Mouse (Mus musculus) liver, embryonic 16.5 days (tissue): ENCODE data around the gene C130026I21Rik. TPM values are rescaled to one million over a fixed set of nuclear protein-coding genes. Genes with fewer than 3 reads are reported as not detected.
A peak's percentile ranks its signal among the peaks of the same experiment; 100 is the strongest.

Experiments used
- ATAC-seq: fragments of 200-750 bp; cut with Nextera tagmentation; 2 replicates; pipeline ENCODE4 v1.8.0; 2017; ENCODE audit warnings: low read depth, mild to moderate bottlenecking, moderate number of reproducible peaks, moderate library complexity
- H3K27ac ChIP-seq: fragments of 300-500 bp; sonication (generic); 2 replicates; pipeline ENCODE4 v1.5.1; 2014; ENCODE audit warnings: mild to moderate bottlenecking, low read length
- H3K27me3 ChIP-seq: fragments of 300-500 bp; sonication (generic); 2 replicates; pipeline ENCODE4 v1.6.1; 2014; ENCODE audit warnings: low read depth, low read length, mixed read lengths; ENCODE audit not compliant: control insufficient read depth, insufficient read depth
- H3K36me3 ChIP-seq: fragments of 300-500 bp; sonication (generic); 2 replicates; pipeline ENCODE4 v1.6.1; 2014; ENCODE audit warnings: mild to moderate bottlenecking; ENCODE audit not compliant: control insufficient read depth, insufficient read depth
- H3K4me1 ChIP-seq: fragments of 300-500 bp; sonication (generic); 2 replicates; pipeline ENCODE4 v1.6.1; 2014; ENCODE audit warnings: low read depth, low read length, mixed read lengths; ENCODE audit not compliant: control insufficient read depth
- H3K4me2 ChIP-seq: fragments of 300-500 bp; sonication (generic); 2 replicates; pipeline ENCODE4 v1.6.1; 2014; ENCODE audit warnings: low read depth, low read length, mixed read lengths
- H3K4me3 ChIP-seq: fragments of 300-500 bp; sonication (generic); 2 replicates; pipeline ENCODE4 v1.5.1; 2014; ENCODE audit warnings: low read depth, mild to moderate bottlenecking, low read length
- H3K9ac ChIP-seq: fragments of 300-500 bp; sonication (generic); 2 replicates; pipeline ENCODE4 v1.6.1; 2014; ENCODE audit warnings: low read depth, low read length
- H3K9me3 ChIP-seq: fragments of 300-500 bp; sonication (generic); replicated peaks from 2 replicates; pipeline ENCODE4 v1.6.1; 2016; ENCODE audit warnings: low read length; ENCODE audit not compliant: control insufficient read depth
- WGBS: fragments of 180-500 bp; shearing (Covaris S2); extraction: QIAGEN DNeasy Blood & Tissue Kit; methylation state at CpG from one replicate; pipeline ENCODE4 v1.1.7; 2014; ENCODE audit not compliant: insufficient replicate concordance; 5-methylcytosine and 5-hydroxymethylcytosine counted together
- microRNA-seq: library from miRNA; unstranded; fragments of <30 nt; microRNA quantifications from one replicate; pipeline ENCODE4, GENCODE M21; 2016
- polyA plus RNA-seq: library from polyadenylated mRNA; unstranded; fragments of >200 nt; fragmentation: Nextera tagmentation; extraction: Ambion mirVana; gene quantifications from 2 replicates; pipeline ENCODE4 v1.2.1, GENCODE M21; 2015

C130026I21Rik gene
- polyA plus RNA-seq, 1 experiment from 2014 or later = 0.27 TPM

GRCm38 (mm10) chr1:84947390-84947789 lies 323.0 kb downstream of the C130026I21Rik start:
- Histone ChIP-seq H3K36me3 (no peaks in the 10 kb centered on the region), H3K27me3 (no peaks in the 10 kb centered on the region), H3K9me3 (no peaks in the 10 kb centered on the region), H3K9ac (no peak overlapping the region), H3K27ac (no peak overlapping the region), H3K4me3 (no peak overlapping the region), H3K4me2 (no peak overlapping the region), H3K4me1 (no peaks in the 10 kb centered on the region)
- WGBS = 57% methylated on average over 2 of the region's 2 CpGs
- ATAC-seq = peak; percentile 43; the same call in 1 of the 2 replicates

GRCm38 (mm10) chr1:84945950-84946349 lies 324.4 kb downstream of the C130026I21Rik start:
- no peaks in the 10 kb centered on the region for H3K36me3 ChIP-seq
- no peaks in the 10 kb centered on the region for H3K4me1 ChIP-seq
- H3K27me3 ChIP-seq = no peaks in the 10 kb centered on the region
- ATAC-seq = no peak
- WGBS = 83% methylated on average over 3 of the region's 3 CpGs
- H3K9ac ChIP-seq = no peak overlapping the region
- H3K4me2 ChIP-seq = no peak overlapping the region
- no peaks in the 10 kb centered on the region for H3K9me3 ChIP-seq
- no peak overlapping the region for H3K4me3 ChIP-seq
- H3K27ac ChIP-seq = no peak overlapping the region

GRCm38 (mm10) chr1:84943549-84943948 lies 326.8 kb downstream of the C130026I21Rik start:
- Histone ChIP-seq H3K27ac (no peak overlapping the region), H3K9me3 (no peaks in the 10 kb centered on the region), H3K4me1 (no peaks in the 10 kb centered on the region), H3K9ac (no peak overlapping the region), H3K27me3 (no peaks in the 10 kb centered on the region), H3K36me3 (no peaks in the 10 kb centered on the region), H3K4me3 (no peak overlapping the region), H3K4me2 (no peak overlapping the region)
- ATAC-seq = no peak
- 75% methylated on average over 4 of the region's 4 CpGs for WGBS

Small RNAs within 50 kb of the gene (microRNA-seq; reads per million reads assigned to microRNA genes)
- not detected for gene Gm27907

Other genes starting within 250 kb of the C130026I21Rik start
- gene Gm10553, start 170.4 kb downstream of the C130026I21Rik start, polyA plus RNA-seq = not detected in 2 replicates
- gene A530032D15Rik, start 160.7 kb downstream of the C130026I21Rik start, polyA plus RNA-seq = not detected in 2 replicates